Mouse (Mus musculus): ENCODE measurements around the gene Olig2. TPM values are rescaled to one million over a fixed set of nuclear protein-coding genes. Genes with fewer than 3 reads are reported as not detected.

The Olig2 gene
- total RNA-seq (2018; cell fraction: chromatin; rRNA removed): not detected
- not detected for total RNA-seq (2018; cell fraction: cytosol; rRNA removed)
- not detected for total RNA-seq (2018; cell fraction: nucleus; rRNA removed)
- polyA plus RNA-seq (2018): not detected in 3 replicates

- no peaks in the 10 kb centered on the region for H3K79me2 ChIP-seq (ENCODE audit: inconsistent target)
- 3% methylated on average over 53 of the region's 53 CpGs for WGBS (ENCODE audit: missing documents)
- no peaks in the 10 kb centered on the region for H3K36me3 ChIP-seq (ENCODE audit: inconsistent target)
- no peak within 1 kb of the TSS for H3K4me3 ChIP-seq (ENCODE audit: inconsistent target)
- H3K27ac ChIP-seq: no peak within 1 kb of the TSS
Measured at GRCm38 (mm10) chr16:91225233-91226037, at the start of gene Olig2. Olig2 (plus strand) TSS chr16:91225457.

- Histone ChIP-seq H3K27ac (no peak overlapping the region), H3K4me3 (ENCODE audit: inconsistent target) (no peak overlapping the region), H3K79me2 (ENCODE audit: inconsistent target) (no peaks in the 10 kb centered on the region), H3K36me3 (ENCODE audit: inconsistent target) (no peaks in the 10 kb centered on the region)
- WGBS (ENCODE audit: missing documents): 76% methylated on average over 8 of the region's 8 CpGs
Measured at GRCm38 (mm10) chr16:91175892-91176291, 49.4 kb upstream of the Olig2 start.

GRCm38 (mm10) chr16:91187046-91187445 is 38.2 kb upstream of the Olig2 start:
- no peak overlapping the region for H3K4me3 ChIP-seq (ENCODE audit: inconsistent target)
- H3K79me2 ChIP-seq (ENCODE audit: inconsistent target): no peaks in the 10 kb centered on the region
- H3K36me3 ChIP-seq (ENCODE audit: inconsistent target): no peaks in the 10 kb centered on the region
- no peak overlapping the region for H3K27ac ChIP-seq
- WGBS (ENCODE audit: missing documents): 92% methylated on average over 8 of the region's 8 CpGs

- WGBS (ENCODE audit: missing documents): 79% methylated on average over 8 of the region's 10 CpGs
- Histone ChIP-seq H3K79me2 (ENCODE audit: inconsistent target) (no peaks in the 10 kb centered on the region), H3K27ac (no peak overlapping the region), H3K4me3 (ENCODE audit: inconsistent target) (no peak overlapping the region), H3K36me3 (ENCODE audit: inconsistent target) (no peaks in the 10 kb centered on the region)
Measured at GRCm38 (mm10) chr16:91187662-91188061, 37.6 kb upstream of the Olig2 start.

GRCm38 (mm10) chr16:91188304-91188703 is 37.0 kb upstream of the Olig2 start:
- H3K36me3 ChIP-seq (ENCODE audit: inconsistent target): no peaks in the 10 kb centered on the region
- no peak overlapping the region for H3K4me3 ChIP-seq (ENCODE audit: inconsistent target)
- no peaks in the 10 kb centered on the region for H3K79me2 ChIP-seq (ENCODE audit: inconsistent target)
- 90% methylated on average over 12 of the region's 12 CpGs for WGBS (ENCODE audit: missing documents)
- no peak overlapping the region for H3K27ac ChIP-seq

GRCm38 (mm10) chr16:91191233-91191632 is 34.0 kb upstream of the Olig2 start:
- WGBS (ENCODE audit: missing documents): 90% methylated on average over 6 of the region's 6 CpGs
- H3K79me2 ChIP-seq (ENCODE audit: inconsistent target): no peaks in the 10 kb centered on the region
- no peak overlapping the region for H3K4me3 ChIP-seq (ENCODE audit: inconsistent target)
- H3K36me3 ChIP-seq (ENCODE audit: inconsistent target): no peaks in the 10 kb centered on the region
- H3K27ac ChIP-seq: no peak overlapping the region

- H3K27ac ChIP-seq: no peak overlapping the region
- no peaks in the 10 kb centered on the region for H3K36me3 ChIP-seq (ENCODE audit: inconsistent target)
- H3K79me2 ChIP-seq (ENCODE audit: inconsistent target): no peaks in the 10 kb centered on the region
- no peak overlapping the region for H3K4me3 ChIP-seq (ENCODE audit: inconsistent target)
- 78% methylated on average over 8 of the region's 9 CpGs for WGBS (ENCODE audit: missing documents)
Measured at GRCm38 (mm10) chr16:91191663-91192237, 33.5 kb upstream of the Olig2 start.

GRCm38 (mm10) chr16:91192672-91193354 is 32.4 kb upstream of the Olig2 start:
- H3K4me3 ChIP-seq (ENCODE audit: inconsistent target): no peak overlapping the region
- no peaks in the 10 kb centered on the region for H3K36me3 ChIP-seq (ENCODE audit: inconsistent target)
- no peaks in the 10 kb centered on the region for H3K79me2 ChIP-seq (ENCODE audit: inconsistent target)
- H3K27ac ChIP-seq: no peak overlapping the region
- 68% methylated on average over 15 of the region's 15 CpGs for WGBS (ENCODE audit: missing documents)

GRCm38 (mm10) chr16:91199815-91200214 is 25.4 kb upstream of the Olig2 start:
- WGBS (ENCODE audit: missing documents): 97% methylated on average over 7 of the region's 7 CpGs
- Histone ChIP-seq H3K79me2 (ENCODE audit: inconsistent target) (no peaks in the 10 kb centered on the region), H3K4me3 (ENCODE audit: inconsistent target) (no peak overlapping the region), H3K36me3 (ENCODE audit: inconsistent target) (no peaks in the 10 kb centered on the region), H3K27ac (no peak overlapping the region)

GRCm38 (mm10) chr16:91202989-91203388 is 22.3 kb upstream of the Olig2 start:
- Histone ChIP-seq H3K79me2 (ENCODE audit: inconsistent target) (no peaks in the 10 kb centered on the region), H3K4me3 (ENCODE audit: inconsistent target) (no peak overlapping the region), H3K27ac (no peak overlapping the region), H3K36me3 (ENCODE audit: inconsistent target) (no peaks in the 10 kb centered on the region)
- 89% methylated on average over 3 of the region's 3 CpGs for WGBS (ENCODE audit: missing documents)

GRCm38 (mm10) chr16:91206371-91206770 is 18.9 kb upstream of the Olig2 start:
- WGBS (ENCODE audit: missing documents): 100% methylated on average over 1 of the region's 1 CpGs
- no peaks in the 10 kb centered on the region for H3K79me2 ChIP-seq (ENCODE audit: inconsistent target)
- H3K27ac ChIP-seq: no peak overlapping the region

GRCm38 (mm10) chr16:91217077-91217476 is 8.2 kb upstream of the Olig2 start:
- 25% methylated on average over 6 of the region's 6 CpGs for WGBS (ENCODE audit: missing documents)
- Histone ChIP-seq H3K79me2 (ENCODE audit: inconsistent target) (no peaks in the 10 kb centered on the region), H3K36me3 (ENCODE audit: inconsistent target) (no peaks in the 10 kb centered on the region), H3K4me3 (ENCODE audit: inconsistent target) (no peak overlapping the region), H3K27ac (no peak overlapping the region)

More at GRCm38 (mm10) chr16:91206371-91206770, 18.9 kb upstream of the Olig2 start:
- no peak overlapping the region for H3K4me3 ChIP-seq (ENCODE audit: inconsistent target)
- no peaks in the 10 kb centered on the region for H3K36me3 ChIP-seq (ENCODE audit: inconsistent target)

- no peak overlapping the region for H3K4me3 ChIP-seq (ENCODE audit: inconsistent target)
Measured at GRCm38 (mm10) chr16:91217948-91218347, 7.3 kb upstream of the Olig2 start.

GRCm38 (mm10) chr16:91219246-91219645 is 6.0 kb upstream of the Olig2 start:
- Histone ChIP-seq H3K36me3 (ENCODE audit: inconsistent target) (no peaks in the 10 kb centered on the region), H3K4me3 (ENCODE audit: inconsistent target) (no peak overlapping the region), H3K79me2 (ENCODE audit: inconsistent target) (no peaks in the 10 kb centered on the region), H3K27ac (no peak overlapping the region)
- 12% methylated on average over 14 of the region's 14 CpGs for WGBS (ENCODE audit: missing documents)

More at GRCm38 (mm10) chr16:91217948-91218347, 7.3 kb upstream of the Olig2 start:
- 83% methylated on average over 6 of the region's 6 CpGs for WGBS (ENCODE audit: missing documents)
- Histone ChIP-seq H3K36me3 (ENCODE audit: inconsistent target) (no peaks in the 10 kb centered on the region), H3K27ac (no peak overlapping the region), H3K79me2 (ENCODE audit: inconsistent target) (no peaks in the 10 kb centered on the region)

All from macrophage (primary cell).